Mouse (Mus musculus): Measurements from ENCODE around the gene Gm20605.

GRCm38 (mm10) chr5:137584976-137585375 is 44.0 kb upstream of the Gm20605 start:
- TF ChIP-seq POLR2A (IDR thresholded peaks at IDR 0.05; ENCODE audit: borderline replicate concordance, extremely low read depth, insufficient read depth, insufficient read length, poor library complexity, severe bottlenecking) (no peak), CTCF (IDR thresholded peaks at IDR 0.05; ENCODE audit: borderline replicate concordance, extremely low read depth, insufficient read depth, insufficient read length) (peak; percentile 61; the same call in 1 of the 2 replicates)
